Mouse (Mus musculus) E14TG2a.4 (cell line): ENCODE measurements at regions not wholly inside any gene's neighbourhood (a gene's known extent, or its start where the extent isn't known, plus 50 kb on each side); places are given as distances from the start of the nearest gene placed in this dataset.

ENCODE experiments used
- CTCF ChIP-seq: conservative IDR thresholded peaks from 2 replicates; pipeline ENCODE4 v1.5.1; 2014; ENCODE audit warnings: low read length
- POU5F1 ChIP-seq: IDR thresholded peaks from 2 replicates; pipeline ENCODE4 v1.6.1; 2014; ENCODE audit warnings: low read length, borderline replicate concordance

DNA sequence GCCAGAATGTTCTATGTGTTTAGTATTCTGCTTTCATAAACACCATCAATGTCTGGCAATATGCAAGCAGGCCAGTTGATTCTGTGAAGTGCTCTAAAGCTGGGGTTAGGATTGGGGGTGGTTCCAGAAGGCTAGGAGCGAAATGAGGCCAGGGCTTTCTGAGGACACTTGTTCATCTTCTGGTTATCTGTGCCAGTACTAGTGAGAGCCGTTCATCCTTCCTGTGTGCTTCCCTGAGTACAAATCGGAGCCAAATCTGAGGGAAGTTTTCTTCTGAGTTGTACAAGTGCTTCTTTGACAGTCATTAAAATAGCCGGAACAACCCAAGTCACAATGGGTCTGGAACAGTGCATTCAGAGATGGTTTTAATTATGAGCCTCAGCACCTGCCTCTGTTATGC, 210.4 kb upstream of the P2ry1 start:
- TF ChIP-seq CTCF (no peak), POU5F1 (no peak)
